Mouse (Mus musculus): ENCODE data around the gene Pced1b. TPM values are rescaled to one million over a fixed set of nuclear protein-coding genes. Genes with fewer than 3 reads are reported as not detected.
"Not testable (repeated sequence)": the region's sequence is repeated elsewhere in the genome, so short reads cannot be mapped to it uniquely, and the experiment has no call there.

Pced1b gene
- total RNA-seq, 2 experiments from 2014 or later = 1.3 to 1.6 TPM

- intact Hi-C loops (cut with DNase I) = no loop called here
Observed at GRCm38 (mm10) chr15:97374845-97375720, 128.2 kb downstream of the Pced1b start.

GRCm38 (mm10) chr15:97376081-97376742 lies 129.3 kb downstream of the Pced1b start:
- intact Hi-C loops (cut with DNase I) = no loop called here
- Histone ChIP-seq H3K4me3 (no peak overlapping the region), H3K27ac (no peak overlapping the region)
- no peak for DNase-seq
- no peak for TF ChIP-seq CTCF (IDR thresholded peaks at IDR 0.05)

More at GRCm38 (mm10) chr15:97374845-97375720, 128.2 kb downstream of the Pced1b start:
- TF ChIP-seq CTCF (IDR thresholded peaks at IDR 0.05) = no peak
- H3K27ac ChIP-seq = no peak overlapping the region
- H3K4me3 ChIP-seq = no peak overlapping the region
- no peak for DNase-seq

- no peak for DNase-seq
- Histone ChIP-seq H3K4me3 (no peak overlapping the region), H3K27ac (no peak overlapping the region)
- intact Hi-C loops (cut with DNase I) = no loop called here
- no peak for TF ChIP-seq CTCF (IDR thresholded peaks at IDR 0.05)
Observed at GRCm38 (mm10) chr15:97376792-97377222, 129.9 kb downstream of the Pced1b start.

- intact Hi-C loops (cut with DNase I) = no loop called here
Observed at GRCm38 (mm10) chr15:97378061-97378460, 131.2 kb downstream of the Pced1b start.

GRCm38 (mm10) chr15:97379489-97380304 lies 132.8 kb downstream of the Pced1b start:
- Histone ChIP-seq H3K27ac (no peak overlapping the region), H3K4me3 (no peak overlapping the region)
- intact Hi-C loops (cut with DNase I) = no loop called here
- DNase-seq = no peak
- TF ChIP-seq CTCF (IDR thresholded peaks at IDR 0.05) = no peak

More at GRCm38 (mm10) chr15:97378061-97378460, 131.2 kb downstream of the Pced1b start:
- no peak overlapping the region for H3K27ac ChIP-seq
- TF ChIP-seq CTCF (IDR thresholded peaks at IDR 0.05) = no peak
- no peak for DNase-seq
- no peak overlapping the region for H3K4me3 ChIP-seq

GRCm38 (mm10) chr15:97382567-97382966 lies 135.7 kb downstream of the Pced1b start:
- Histone ChIP-seq H3K27ac (no peak overlapping the region), H3K4me3 (no peak overlapping the region)
- DNase-seq = no peak
- intact Hi-C loops (cut with DNase I) = no loop called here
- no peak for TF ChIP-seq CTCF (IDR thresholded peaks at IDR 0.05)

- Histone ChIP-seq H3K27ac (no peak overlapping the region), H3K4me3 (no peak overlapping the region)
- no peak for DNase-seq
- no peak for TF ChIP-seq CTCF (IDR thresholded peaks at IDR 0.05)
- intact Hi-C loops (cut with DNase I) = no loop called here
Observed at GRCm38 (mm10) chr15:97383523-97384141, 136.7 kb downstream of the Pced1b start.

GRCm38 (mm10) chr15:97384170-97385018 lies 137.5 kb downstream of the Pced1b start:
- DNase-seq = no peak
- Histone ChIP-seq H3K4me3 (no peak overlapping the region), H3K27ac (no peak overlapping the region)
- intact Hi-C loops (cut with DNase I) = no loop called here
- no peak for TF ChIP-seq CTCF (IDR thresholded peaks at IDR 0.05)

- intact Hi-C loops (cut with DNase I); DNase-seq; H3K27ac ChIP-seq; H3K4me3 ChIP-seq: not testable (repeated sequence)
Observed at GRCm38 (mm10) chr15:97385174-97385573, 138.3 kb downstream of the Pced1b start.

- intact Hi-C loops (cut with DNase I) = no loop called here
Observed at GRCm38 (mm10) chr15:97387793-97388192, 140.9 kb downstream of the Pced1b start.

GRCm38 (mm10) chr15:97389577-97389976 lies 142.7 kb downstream of the Pced1b start:
- DNase-seq = no peak
- intact Hi-C loops (cut with DNase I) = no loop called here
- TF ChIP-seq CTCF (IDR thresholded peaks at IDR 0.05) = no peak
- Histone ChIP-seq H3K27ac (no peak overlapping the region), H3K4me3 (no peak overlapping the region)

More at GRCm38 (mm10) chr15:97387793-97388192, 140.9 kb downstream of the Pced1b start:
- no peak for TF ChIP-seq CTCF (IDR thresholded peaks at IDR 0.05)
- DNase-seq = no peak
- H3K4me3 ChIP-seq = no peak overlapping the region
- no peak overlapping the region for H3K27ac ChIP-seq

Measured in gastrocnemius, adult 2 months (tissue).